8 mouse cellular contexts compared by ENCODE assay signal in genomic region chr2:172933631-172934419, GRCm38 (mm10). TPM values are rescaled to one million over a fixed set of nuclear protein-coding genes. Genes with fewer than 3 reads are reported as not detected.
DNase-seq lines count a peak whose midpoint lies in the region; ATAC-seq lines count a peak whose summit lies in the region.
"Had no signal": no experiment of that assay in that cellular context is flagged by ENCODE, and none has a peak within 500 bp of the region (broad histone marks: within the 10 kb centered on the region; RNA-seq: fewer than 3 reads in every experiment).

No protein-coding gene starts in this region.

- DNase-seq in kidney, postnatal 4 days: peak; percentile 82 to 88
- DNase-seq in midbrain, embryonic 10.5 days (ENCODE audit: low spot score): peak; percentile 64
- no peak for DNase-seq in urinary bladder, postnatal 36 days (ENCODE audit: low spot score in 2 of 2)
- DNase-seq in adipocyte (ENCODE audit: low spot score): no peak

- H3K4me1 ChIP-seq in heart, embryonic 16.5 days (ENCODE audit: control insufficient read depth, insufficient read depth, low read length): peaks cover 68% of the 10 kb centered on the region
- H3K4me1 ChIP-seq in midbrain, embryonic 10.5 days: peaks cover 88% of the 10 kb centered on the region

- ATAC-seq in CD4-positive, CD25-positive, alpha-beta regulatory T cell, adult 4 months: peak; percentile 40
- peak; percentile 77 for ATAC-seq in common myeloid progenitor, adult 5-6 weeks (replicated peaks; ENCODE audit: low read depth, poor library complexity, severe bottlenecking)
- ATAC-seq in heart, embryonic 16.5 days (replicated peaks; ENCODE audit: extremely low read depth, insufficient read depth, low FRiP score): peak; percentile 52

- H3K27ac ChIP-seq in heart, embryonic 16.5 days (ENCODE audit: low read length): peak overlapping the region; percentile 95
- peak overlapping the region; percentile 79 for H3K27ac ChIP-seq in midbrain, embryonic 10.5 days (replicated peaks)

- WGBS in heart, embryonic 16.5 days: 4% methylated on average over 34 of the region's 34 CpGs
- 1% methylated on average over 34 of the region's 34 CpGs for WGBS in midbrain, embryonic 10.5 days

- H3K36me3 ChIP-seq in heart, embryonic 16.5 days (ENCODE audit: control insufficient read depth, insufficient read depth): no peaks in the 10 kb centered on the region
- H3K36me3 ChIP-seq in midbrain, embryonic 10.5 days: no peaks in the 10 kb centered on the region

- peak overlapping the region; percentile 76 for H3K9ac ChIP-seq in heart, embryonic 16.5 days (ENCODE audit: low read length)

- H3K4me3 ChIP-seq in heart, embryonic 16.5 days (ENCODE audit: low read length): peak overlapping the region; percentile 34
- H3K4me3 ChIP-seq in midbrain, embryonic 10.5 days: peak overlapping the region; percentile 47

- H3K4me2 ChIP-seq in heart, embryonic 16.5 days (ENCODE audit: low read depth, low read length): peak overlapping the region; percentile 90

- peaks cover 14% of the 10 kb centered on the region for H3K27me3 ChIP-seq in heart, embryonic 16.5 days (ENCODE audit: control insufficient read depth, insufficient read depth, low read length)
- peaks cover 100% of the 10 kb centered on the region for H3K27me3 ChIP-seq in midbrain, embryonic 10.5 days (ENCODE audit: low read depth, poor library complexity, severe bottlenecking)

- H3K9me3 ChIP-seq in heart, embryonic 16.5 days (replicated peaks; ENCODE audit: control insufficient read depth, low read length): no peaks in the 10 kb centered on the region
- no peaks in the 10 kb centered on the region for H3K9me3 ChIP-seq in midbrain, embryonic 10.5 days (replicated peaks)

RNA-seq across cellular contexts. Expression of gene Bmp7, which starts 6.3 kb away (rescaled TPM):
- 10 to 100 TPM; 11.6 to 18.9 TPM for polyA plus RNA-seq in CD4-positive, CD25-positive, alpha-beta regulatory T cell, adult 4 months (2017; shearing (Covaris generic))
- total RNA-seq in common myeloid progenitor, adult 5-6 weeks (2017): 0.10 TPM in 1 of 2 replicates, not detected in the other
- polyA plus RNA-seq in heart, embryonic 16.5 days (2015; fragmentation: Nextera tagmentation; extraction: Ambion mirVana): 32.8 and 33.3 TPM in 2 replicates
- 14.7 and 14.8 TPM in 2 replicates for polyA plus RNA-seq in midbrain, embryonic 10.5 days (2016; fragmentation: Nextera tagmentation; extraction: Ambion mirVana)

RNA-seq across cellular contexts. Expression of gene Spo11, which starts 43.7 kb away (rescaled TPM):
- polyA plus RNA-seq in CD4-positive, CD25-positive, alpha-beta regulatory T cell, adult 4 months (2017; shearing (Covaris generic)): 1 to 10 TPM; 3.3 to 3.8 TPM
- total RNA-seq in common myeloid progenitor, adult 5-6 weeks (2017): 0.05 TPM in 1 of 2 replicates, not detected in the other
- 0.69 and 1.6 TPM in 2 replicates for polyA plus RNA-seq in heart, embryonic 16.5 days (2015; fragmentation: Nextera tagmentation; extraction: Ambion mirVana)
- polyA plus RNA-seq in midbrain, embryonic 10.5 days (2016; fragmentation: Nextera tagmentation; extraction: Ambion mirVana): 0.20 and 0.40 TPM in 2 replicates
- total RNA-seq: layer of hippocampus, adult 18-20 months had no signal

Comparison
In these comparisons a context has a peak if more than half of its experiments do, and no peak if none do; other contexts are left out.
1. DNase-seq: peak in kidney, postnatal 4 days (2 of 2) and midbrain, embryonic 10.5 days (single experiment); none in urinary bladder, postnatal 36 days (0 of 2) and adipocyte (single experiment).
2. Peak in every context shown above with its lines, with median percentiles within 50 percentile points of each other: ATAC-seq.